Mouse (Mus musculus): ENCODE data around the gene Elovl6. TPM values are rescaled to one million over a fixed set of nuclear protein-coding genes. Genes with fewer than 3 reads are reported as not detected.

Gene Elovl6
- polyA plus RNA-seq, 1 experiment from 2014 or later: 34.6 TPM

DNA sequence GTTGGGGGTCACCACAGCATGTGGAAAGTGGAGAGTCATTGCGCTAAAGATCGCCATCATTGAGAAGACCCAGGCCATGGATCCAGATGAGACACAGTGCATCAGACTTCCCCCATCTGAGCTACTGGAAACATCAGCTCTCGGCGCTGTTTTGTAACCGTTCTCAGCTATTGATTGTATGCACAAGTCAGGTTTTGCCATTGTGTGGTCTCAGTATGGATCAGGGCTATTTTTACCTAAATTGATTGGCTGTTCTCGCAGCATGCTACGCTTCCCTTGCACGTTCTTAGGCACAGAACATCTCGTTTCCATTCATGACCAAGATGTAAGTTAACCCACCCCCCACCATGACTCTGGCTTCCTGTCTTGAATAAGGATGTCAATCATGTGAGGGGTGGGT lies 27.9 kb downstream of the Elovl6 start:
- 92% methylated on average over 9 of the region's 9 CpGs for WGBS
- no peak overlapping the region for H3K27ac ChIP-seq
- no peak overlapping the region for H3K9ac ChIP-seq
- ATAC-seq (ENCODE audit: low FRiP score): no peak
- H3K27me3 ChIP-seq: no peaks in the 10 kb centered on the region
- H3K4me1 ChIP-seq: no peaks in the 10 kb centered on the region
- H3K9me3 ChIP-seq: no peaks in the 10 kb centered on the region
- H3K4me3 ChIP-seq (replicated peaks): no peak overlapping the region
- peaks cover 13% of the 10 kb centered on the region for H3K36me3 ChIP-seq (replicated peaks)
- H3K4me2 ChIP-seq: no peak overlapping the region

DNA sequence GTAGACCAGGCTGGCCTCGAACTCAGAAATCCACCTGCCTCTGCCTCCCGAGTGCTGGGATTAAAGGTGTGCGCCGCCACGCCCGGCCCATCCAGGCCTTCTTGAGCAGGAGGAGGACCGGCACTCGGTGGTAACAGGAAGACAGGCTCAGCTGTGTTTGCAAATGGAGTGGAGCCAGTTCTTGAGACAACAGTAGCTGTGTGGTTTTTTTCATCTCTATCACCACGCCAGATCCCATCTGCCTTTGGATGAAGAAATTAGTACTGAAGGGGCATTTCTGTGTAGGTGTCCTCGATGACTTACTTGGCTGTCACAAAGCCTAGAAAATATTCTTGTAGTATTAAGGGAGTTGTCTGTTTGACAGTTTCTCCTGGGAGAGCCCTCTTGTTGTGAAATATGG lies 28.9 kb downstream of the Elovl6 start:
- H3K36me3 ChIP-seq (replicated peaks): peaks cover 13% of the 10 kb centered on the region

DNA sequence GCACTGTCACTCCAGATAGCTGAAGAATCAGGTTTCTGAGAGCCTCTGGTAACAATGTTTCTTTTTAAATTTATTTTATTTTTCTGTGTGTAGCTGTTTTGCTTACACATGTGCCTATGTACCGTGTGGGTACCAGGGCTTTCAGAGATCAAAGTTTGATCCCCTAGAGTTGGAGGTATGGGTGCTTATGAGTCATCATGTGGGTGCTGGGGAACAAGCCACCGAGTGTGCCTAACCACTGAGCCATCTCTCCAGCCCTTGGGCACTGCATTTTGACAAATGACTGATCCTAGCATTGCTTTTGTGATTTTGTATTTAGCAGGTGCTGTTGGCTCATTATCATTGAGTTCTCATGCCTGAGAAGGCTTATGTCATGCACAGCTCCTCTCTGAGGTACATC lies 29.7 kb downstream of the Elovl6 start:
- Histone ChIP-seq H3K27me3 (no peaks in the 10 kb centered on the region), H3K9ac (no peak overlapping the region), H3K9me3 (no peaks in the 10 kb centered on the region), H3K4me2 (no peak overlapping the region), H3K36me3 (replicated peaks) (peaks cover 13% of the 10 kb centered on the region), H3K4me1 (0 out of 2 replicates have a peak, but pooled peaks cover 3% of the 10 kb centered on the region), H3K27ac (no peak overlapping the region), H3K4me3 (replicated peaks) (no peak overlapping the region)
- ATAC-seq (ENCODE audit: low FRiP score): no peak
- 96% methylated on average over 2 of the region's 2 CpGs for WGBS

More for the DNA sequence above, 28.9 kb downstream of the Elovl6 start:
- H3K9ac ChIP-seq: no peak overlapping the region
- no peak overlapping the region for H3K4me2 ChIP-seq
- no peak overlapping the region for H3K4me3 ChIP-seq (replicated peaks)
- H3K27ac ChIP-seq: no peak overlapping the region
- 93% methylated on average over 10 of the region's 10 CpGs for WGBS
- no peak for ATAC-seq (ENCODE audit: low FRiP score)
- no peaks in the 10 kb centered on the region for H3K9me3 ChIP-seq
- no peaks in the 10 kb centered on the region for H3K27me3 ChIP-seq
- no peaks in the 10 kb centered on the region for H3K4me1 ChIP-seq

DNA sequence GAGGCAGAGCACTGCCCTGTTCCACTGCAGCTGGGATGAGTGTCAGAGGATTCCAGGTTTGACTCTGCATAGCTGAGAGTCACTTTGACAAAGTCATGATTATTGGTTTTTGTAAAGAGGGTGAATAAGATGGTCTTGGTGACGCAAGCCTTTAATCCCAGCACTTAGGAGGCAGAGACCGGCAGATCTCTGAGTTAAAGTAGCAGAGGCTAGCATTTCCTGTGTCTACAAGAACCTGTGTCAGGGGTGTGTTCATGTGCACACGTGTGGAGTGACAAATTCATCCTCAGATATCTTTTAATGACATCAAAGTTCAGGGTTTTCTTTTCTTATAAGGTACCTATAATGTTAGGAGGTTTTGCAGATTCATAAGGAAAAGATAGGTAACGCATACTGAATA lies 30.3 kb downstream of the Elovl6 start:
- 97% methylated on average over 4 of the region's 4 CpGs for WGBS
- no peak for ATAC-seq (ENCODE audit: low FRiP score)
- Histone ChIP-seq H3K4me2 (no peak overlapping the region), H3K27ac (no peak overlapping the region), H3K4me1 (0 out of 2 replicates have a peak, but pooled peaks cover 3% of the 10 kb centered on the region), H3K9me3 (no peaks in the 10 kb centered on the region), H3K36me3 (replicated peaks) (peaks cover 13% of the 10 kb centered on the region), H3K9ac (no peak overlapping the region), H3K27me3 (no peaks in the 10 kb centered on the region), H3K4me3 (replicated peaks) (no peak overlapping the region)

DNA sequence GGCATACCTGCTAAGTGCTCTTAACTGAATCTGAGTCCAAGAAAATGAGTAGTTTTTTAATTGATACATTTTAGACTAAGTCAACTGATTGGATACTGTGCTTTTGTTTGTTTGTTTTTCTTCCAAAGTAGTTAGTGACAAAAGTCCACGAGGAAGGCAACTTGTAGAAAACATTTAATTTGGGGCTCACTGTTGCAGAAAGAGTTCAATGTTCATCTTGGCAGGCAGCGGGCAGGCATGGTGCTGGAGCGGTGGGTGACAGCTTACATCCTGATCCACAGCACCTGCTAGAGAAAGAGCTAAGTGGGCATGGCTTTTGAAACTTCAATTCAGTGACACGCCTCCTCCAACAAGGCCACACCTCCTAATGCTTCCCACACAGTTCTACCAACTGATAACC lies 31.7 kb downstream of the Elovl6 start:
- H3K4me3 ChIP-seq (replicated peaks): no peak overlapping the region
- no peak overlapping the region for H3K4me2 ChIP-seq
- H3K27me3 ChIP-seq: no peaks in the 10 kb centered on the region
- 91% methylated on average over 4 of the region's 4 CpGs for WGBS
- H3K27ac ChIP-seq: no peak overlapping the region
- no peaks in the 10 kb centered on the region for H3K9me3 ChIP-seq
- H3K36me3 ChIP-seq (replicated peaks): peaks cover 10% of the 10 kb centered on the region
- ATAC-seq (ENCODE audit: low FRiP score): no peak
- H3K4me1 ChIP-seq: 0 out of 2 replicates have a peak, but pooled peaks cover 3% of the 10 kb centered on the region
- no peak overlapping the region for H3K9ac ChIP-seq

DNA sequence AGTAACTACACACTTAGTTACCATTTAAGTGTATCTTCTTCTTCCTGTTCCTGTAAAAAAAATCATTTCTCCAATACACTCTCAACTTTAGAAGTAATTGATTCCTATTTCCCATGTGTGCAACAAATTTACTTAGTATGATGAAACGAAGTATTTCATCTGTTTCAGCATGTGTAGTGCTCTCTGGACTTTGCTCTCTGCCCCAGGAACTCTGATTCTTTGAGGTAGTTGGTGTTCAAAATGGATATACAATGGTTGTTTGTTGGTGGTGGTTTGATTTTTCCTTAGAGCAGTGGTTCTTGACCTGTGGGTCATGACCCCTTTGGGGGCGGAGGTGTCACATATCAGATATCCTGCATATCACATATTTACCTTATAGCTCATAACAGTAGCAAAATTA lies 32.7 kb downstream of the Elovl6 start:
- H3K36me3 ChIP-seq (replicated peaks): peaks cover 4% of the 10 kb centered on the region; the same call in 1 of the 2 replicates
- no peak overlapping the region for H3K4me3 ChIP-seq (replicated peaks)
- 90% methylated on average over 2 of the region's 2 CpGs for WGBS
- no peaks in the 10 kb centered on the region for H3K27me3 ChIP-seq
- H3K9ac ChIP-seq: no peak overlapping the region
- 0 out of 2 replicates have a peak, but pooled peaks cover 3% of the 10 kb centered on the region for H3K4me1 ChIP-seq
- H3K4me2 ChIP-seq: no peak overlapping the region
- no peaks in the 10 kb centered on the region for H3K9me3 ChIP-seq
- no peak overlapping the region for H3K27ac ChIP-seq
- ATAC-seq (ENCODE audit: low FRiP score): no peak

DNA sequence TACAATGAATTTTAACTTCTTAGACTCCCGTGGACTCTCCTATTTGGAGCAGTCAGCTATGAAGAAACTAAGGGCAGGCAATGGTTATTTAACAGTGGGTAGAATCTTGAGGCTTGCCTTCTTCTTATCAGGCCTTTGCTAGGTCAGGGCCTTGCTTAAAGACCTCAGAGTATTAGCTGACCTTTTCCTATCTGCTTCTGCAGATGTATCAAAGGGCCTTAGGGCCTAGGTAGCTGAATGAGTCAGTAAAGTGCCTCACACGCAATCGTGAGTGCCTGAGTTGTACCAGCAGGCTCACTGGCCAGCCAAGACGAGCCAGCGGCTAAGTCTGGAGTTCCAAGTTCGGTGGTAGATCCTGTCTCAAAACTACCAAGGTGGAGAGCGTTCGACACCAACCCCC lies 33.3 kb downstream of the Elovl6 start:
- H3K27me3 ChIP-seq: no peaks in the 10 kb centered on the region
- WGBS: 95% methylated on average over 8 of the region's 8 CpGs
- ATAC-seq (ENCODE audit: low FRiP score): no peak
- no peak overlapping the region for H3K27ac ChIP-seq
- H3K36me3 ChIP-seq (replicated peaks): peaks cover 4% of the 10 kb centered on the region; the same call in 1 of the 2 replicates
- 0 out of 2 replicates have a peak, but pooled peaks cover 3% of the 10 kb centered on the region for H3K4me1 ChIP-seq
- H3K4me2 ChIP-seq: no peak overlapping the region
- no peaks in the 10 kb centered on the region for H3K9me3 ChIP-seq
- no peak overlapping the region for H3K4me3 ChIP-seq (replicated peaks)
- no peak overlapping the region for H3K9ac ChIP-seq

DNA sequence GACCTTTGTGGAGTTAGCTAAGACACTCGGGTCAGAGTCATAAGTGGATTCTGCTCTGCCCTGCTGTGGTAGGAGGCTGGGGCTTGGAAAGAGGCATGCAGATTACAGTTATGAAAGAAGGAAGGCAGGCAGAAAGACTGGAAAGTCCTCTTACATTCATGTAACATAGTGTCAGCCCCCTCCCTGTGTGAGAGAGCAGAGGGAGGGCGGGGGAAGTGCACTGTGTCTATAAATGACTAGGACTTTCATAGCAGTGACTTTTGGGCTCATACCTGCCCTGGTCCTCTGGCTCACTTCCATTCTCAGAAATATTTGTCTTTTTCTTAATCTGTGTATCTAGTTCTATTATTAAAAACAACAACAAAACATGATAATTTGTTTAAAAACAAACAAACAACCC lies 33.9 kb downstream of the Elovl6 start:
- Histone ChIP-seq H3K27ac (no peak overlapping the region), H3K4me1 (0 out of 2 replicates have a peak, but pooled peaks cover 3% of the 10 kb centered on the region), H3K4me2 (no peak overlapping the region), H3K9me3 (no peaks in the 10 kb centered on the region), H3K4me3 (replicated peaks) (no peak overlapping the region), H3K9ac (no peak overlapping the region), H3K27me3 (no peaks in the 10 kb centered on the region), H3K36me3 (replicated peaks) (peaks cover 4% of the 10 kb centered on the region; the same call in 1 of the 2 replicates)
- no peak for ATAC-seq (ENCODE audit: low FRiP score)
- WGBS: 85% methylated on average over 2 of the region's 2 CpGs

DNA sequence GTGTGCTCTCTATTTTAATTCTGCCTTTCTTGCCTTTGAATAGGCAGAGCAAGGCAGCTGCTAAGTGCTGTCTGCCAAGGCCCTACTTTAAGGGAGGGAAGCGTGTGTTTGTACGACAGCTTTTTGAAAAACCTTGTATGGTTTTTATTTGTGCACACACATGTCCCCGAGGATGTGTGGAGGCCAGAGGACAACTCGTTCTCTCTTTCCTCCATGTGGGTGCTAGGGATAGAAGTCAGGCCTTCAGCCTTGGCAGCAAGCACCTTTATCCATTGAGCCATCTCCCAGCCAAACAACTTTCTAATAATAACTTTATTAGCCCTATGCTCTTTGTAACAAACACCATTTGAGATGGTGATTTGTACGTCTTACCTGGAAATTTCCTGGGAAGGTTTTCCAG lies 34.7 kb downstream of the Elovl6 start:
- H3K4me2 ChIP-seq: no peak overlapping the region
- no peak overlapping the region for H3K9ac ChIP-seq
- 0 out of 2 replicates have a peak, but pooled peaks cover 3% of the 10 kb centered on the region for H3K4me1 ChIP-seq
- H3K27ac ChIP-seq: no peak overlapping the region
- no peak overlapping the region for H3K4me3 ChIP-seq (replicated peaks)
- peaks cover 3% of the 10 kb centered on the region; the same call in 1 of the 2 replicates for H3K36me3 ChIP-seq (replicated peaks)
- 80% methylated on average over 5 of the region's 5 CpGs for WGBS
- no peaks in the 10 kb centered on the region for H3K9me3 ChIP-seq
- ATAC-seq (ENCODE audit: low FRiP score): no peak
- H3K27me3 ChIP-seq: no peaks in the 10 kb centered on the region

DNA sequence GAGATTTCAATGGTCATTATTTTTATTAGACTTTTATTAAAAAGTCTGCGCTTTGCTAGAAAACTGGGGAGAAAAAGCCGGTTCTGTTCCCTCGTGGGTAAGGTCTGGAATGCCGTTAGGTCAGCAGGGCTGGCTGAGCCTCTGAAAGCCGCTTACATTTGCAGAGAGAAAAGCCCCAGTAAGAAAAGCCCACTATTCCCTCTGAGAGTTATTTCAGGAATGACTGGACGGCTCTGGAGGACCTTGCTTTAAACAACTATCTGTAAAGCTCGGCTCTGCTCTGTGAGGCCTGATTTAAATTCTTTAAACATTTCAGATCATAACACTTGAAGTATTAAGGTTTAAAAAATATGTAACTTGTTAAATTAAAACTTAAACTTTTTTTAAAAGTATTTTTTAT lies 36.4 kb downstream of the Elovl6 start:
- no peak overlapping the region for H3K4me2 ChIP-seq
- no peaks in the 10 kb centered on the region for H3K9me3 ChIP-seq
- H3K27ac ChIP-seq: peak overlapping the region; percentile 51; the same call in 1 of the 2 replicates
- H3K36me3 ChIP-seq (replicated peaks): peaks cover 5% of the 10 kb centered on the region
- H3K4me3 ChIP-seq (replicated peaks): no peak overlapping the region
- no peak for ATAC-seq (ENCODE audit: low FRiP score)
- WGBS: 56% methylated on average over 7 of the region's 7 CpGs
- H3K27me3 ChIP-seq: no peaks in the 10 kb centered on the region
- H3K9ac ChIP-seq: no peak overlapping the region
- H3K4me1 ChIP-seq: peaks cover 15% of the 10 kb centered on the region

DNA sequence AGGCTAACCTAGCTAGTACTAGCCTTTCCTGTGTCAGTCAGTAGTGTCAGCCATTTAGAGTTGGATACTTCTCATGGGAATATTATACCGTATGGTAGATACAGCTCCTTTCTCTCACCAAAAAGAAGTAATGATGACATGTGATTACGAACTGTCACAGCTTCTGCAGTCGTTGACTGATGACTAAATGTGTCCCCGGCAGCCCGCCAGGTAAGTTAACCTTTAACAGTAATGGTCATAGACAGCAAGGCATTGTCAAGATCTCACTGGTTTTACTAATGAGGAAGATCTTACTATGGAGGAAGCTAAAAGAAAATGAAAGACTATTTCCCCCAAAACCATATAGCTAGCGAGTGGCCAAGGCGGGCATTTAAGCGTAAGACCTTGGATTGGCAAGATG lies 38.8 kb downstream of the Elovl6 start:
- H3K9ac ChIP-seq: no peak overlapping the region
- H3K27ac ChIP-seq: no peak overlapping the region
- no peak overlapping the region for H3K4me3 ChIP-seq (replicated peaks)
- no peaks in the 10 kb centered on the region for H3K9me3 ChIP-seq
- no peak for ATAC-seq (ENCODE audit: low FRiP score)
- H3K36me3 ChIP-seq (replicated peaks): peaks cover 20% of the 10 kb centered on the region
- WGBS: 94% methylated on average over 8 of the region's 8 CpGs
- peaks cover 19% of the 10 kb centered on the region for H3K4me1 ChIP-seq
- H3K27me3 ChIP-seq: no peaks in the 10 kb centered on the region
- H3K4me2 ChIP-seq: no peak overlapping the region

DNA sequence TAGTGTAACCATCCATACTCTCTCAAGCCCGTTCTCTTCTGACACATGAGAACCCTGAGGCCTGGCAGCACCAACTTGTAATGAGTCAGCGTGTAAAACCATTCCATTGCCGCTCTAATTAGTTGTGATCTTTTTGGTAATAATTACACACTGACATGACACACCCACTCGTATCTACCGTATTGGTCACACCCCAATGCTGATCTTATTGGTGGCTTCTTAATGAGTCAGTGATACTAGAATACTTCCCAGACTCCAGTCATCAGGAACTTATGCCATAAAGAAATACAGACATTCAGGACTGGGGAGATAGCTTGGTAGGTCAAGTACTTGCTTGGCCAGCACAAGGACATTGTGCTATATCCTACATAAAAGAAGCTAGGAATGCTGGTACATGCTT lies 39.5 kb downstream of the Elovl6 start:
- H3K27ac ChIP-seq: no peak overlapping the region
- H3K36me3 ChIP-seq (replicated peaks): peaks cover 26% of the 10 kb centered on the region
- H3K4me1 ChIP-seq: peaks cover 18% of the 10 kb centered on the region
- H3K27me3 ChIP-seq: no peaks in the 10 kb centered on the region
- no peak overlapping the region for H3K4me3 ChIP-seq (replicated peaks)
- H3K9me3 ChIP-seq: no peaks in the 10 kb centered on the region
- no peak for ATAC-seq (ENCODE audit: low FRiP score)
- WGBS: 91% methylated on average over 5 of the region's 5 CpGs
- no peak overlapping the region for H3K4me2 ChIP-seq
- no peak overlapping the region for H3K9ac ChIP-seq

DNA sequence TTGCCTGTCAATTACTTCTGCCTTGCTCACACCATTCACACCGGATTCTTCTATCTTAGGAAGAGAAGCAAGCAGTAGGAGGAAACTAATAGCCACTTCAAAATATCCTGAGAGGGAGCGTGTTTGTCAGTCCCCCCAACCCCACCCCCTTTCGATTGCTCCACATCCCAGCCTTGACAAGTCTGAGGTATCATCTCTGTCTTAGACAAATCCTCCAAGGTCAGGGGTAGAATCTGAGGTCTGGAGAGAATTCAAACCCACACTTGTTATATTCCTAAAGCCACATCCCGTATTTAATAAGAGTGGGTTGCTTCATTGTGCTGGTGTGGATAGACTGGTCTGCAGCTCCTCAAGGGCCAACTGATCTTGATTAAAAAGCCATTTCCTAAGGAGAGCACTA lies 40.8 kb downstream of the Elovl6 start:
- no peak for ATAC-seq (ENCODE audit: low FRiP score)
- Histone ChIP-seq H3K27me3 (no peaks in the 10 kb centered on the region), H3K36me3 (replicated peaks) (peaks cover 28% of the 10 kb centered on the region), H3K4me1 (peaks cover 16% of the 10 kb centered on the region), H3K9me3 (no peaks in the 10 kb centered on the region), H3K9ac (no peak overlapping the region), H3K4me2 (no peak overlapping the region), H3K27ac (no peak overlapping the region), H3K4me3 (replicated peaks) (no peak overlapping the region)
- WGBS: 39% methylated on average over 4 of the region's 4 CpGs

All from forebrain, embryonic 12.5 days (tissue).